Mouse (Mus musculus) ES-Bruce4 (cell line): Measurements from ENCODE around the gene Msmb.

Experiments used
- CTCF ChIP-seq: IDR thresholded peaks from one replicate; pipeline ENCODE4 v1.8.1; 2011; ENCODE audit warnings: low read depth, low read length
- EP300 ChIP-seq: IDR thresholded peaks from 2 replicates; pipeline ENCODE4 v1.6.1; 2011; ENCODE audit warnings: low read depth, low read length; ENCODE audit not compliant: insufficient read depth

DNA sequence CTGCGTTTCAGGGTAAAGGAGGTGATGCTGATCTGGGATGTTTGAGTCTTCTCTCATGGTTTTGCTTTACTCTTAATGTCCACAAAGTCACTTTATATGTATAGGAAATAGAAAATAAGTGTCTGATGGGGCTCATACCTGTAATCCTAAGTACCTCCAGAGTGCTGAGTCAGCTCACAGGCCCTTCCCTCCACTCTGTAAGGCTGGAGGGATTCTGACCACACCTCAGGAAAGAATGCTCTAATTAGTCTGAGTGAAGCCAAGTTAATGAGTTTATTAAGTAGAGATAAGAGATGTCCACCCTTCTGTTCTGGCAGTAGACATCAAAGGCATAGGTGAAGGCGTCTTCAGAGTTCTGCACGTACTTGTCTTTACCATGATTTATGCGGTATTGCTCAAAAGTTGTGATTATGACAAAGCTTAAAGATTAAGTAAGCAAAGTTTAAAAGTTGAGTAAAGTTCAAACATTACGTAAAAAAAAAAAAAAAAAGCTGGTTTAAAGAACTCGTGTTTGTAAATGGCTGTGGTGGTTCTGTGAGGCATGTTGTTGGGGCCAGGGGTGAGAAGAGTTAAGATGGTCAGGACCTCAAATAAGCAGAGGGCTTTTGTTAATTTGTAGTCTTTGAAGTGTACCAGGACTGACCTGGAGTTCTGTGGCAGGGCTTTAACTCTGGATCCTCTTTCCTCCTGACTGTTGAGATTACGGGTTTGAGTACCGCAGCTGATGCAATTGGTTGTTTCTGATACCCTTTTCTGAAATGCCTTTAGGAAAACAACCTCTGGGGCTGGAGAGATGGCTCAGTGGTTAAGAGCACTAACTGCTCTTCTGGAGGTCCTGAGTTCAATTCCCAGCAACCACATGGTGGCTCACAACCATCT is 22.6 kb downstream of the Msmb start:
- TF ChIP-seq CTCF, result no peak
- TF ChIP-seq EP300, result no peak
